Mouse (Mus musculus) layer of hippocampus, adult 18-20 months (tissue): Measurements from ENCODE around the gene Patl2. TPM values are rescaled to one million over a fixed set of nuclear protein-coding genes. Genes with fewer than 3 reads are reported as not detected.

Source experiments
- DNase-seq, 2 experiments: peaks; one replicate each; pipeline ENCODE4 v3.0.0; 2022; ENCODE audit warnings: low spot score in 2 of 2
- total RNA-seq, 2 experiments: library from RNA; stranded (reverse); gene quantifications; 2 replicates each; pipeline ENCODE4 v1.2.3; 2021

Gene Patl2
- total RNA-seq, 2 experiments from 2014 or later: not detected

- DNase-seq: no peak
Observed at GRCm38 (mm10) chr2:122180051-122180822, 5.8 kb downstream of the Patl2 start.

DNA sequence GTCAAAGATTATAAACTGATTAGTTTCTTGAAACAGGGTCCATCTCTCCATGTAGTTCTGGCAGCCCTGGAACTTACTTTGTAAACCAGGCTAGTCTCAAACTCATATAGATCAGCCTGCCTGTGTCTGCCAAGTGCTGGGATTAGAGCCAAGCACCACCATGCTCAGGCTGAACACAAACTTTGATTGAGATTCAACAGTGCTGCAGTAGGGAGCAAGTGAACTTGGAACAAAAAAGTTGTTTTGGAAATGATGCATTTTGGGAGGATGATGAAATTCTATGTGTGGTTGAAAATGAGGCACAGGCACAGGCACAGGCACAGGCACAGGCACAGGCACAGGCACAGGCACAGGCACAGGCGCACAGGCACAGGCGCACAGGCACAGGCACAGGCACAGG lies 13.8 kb downstream of the Patl2 start:
- DNase-seq: peak in 1 of 2 experiments; percentile 20

DNA sequence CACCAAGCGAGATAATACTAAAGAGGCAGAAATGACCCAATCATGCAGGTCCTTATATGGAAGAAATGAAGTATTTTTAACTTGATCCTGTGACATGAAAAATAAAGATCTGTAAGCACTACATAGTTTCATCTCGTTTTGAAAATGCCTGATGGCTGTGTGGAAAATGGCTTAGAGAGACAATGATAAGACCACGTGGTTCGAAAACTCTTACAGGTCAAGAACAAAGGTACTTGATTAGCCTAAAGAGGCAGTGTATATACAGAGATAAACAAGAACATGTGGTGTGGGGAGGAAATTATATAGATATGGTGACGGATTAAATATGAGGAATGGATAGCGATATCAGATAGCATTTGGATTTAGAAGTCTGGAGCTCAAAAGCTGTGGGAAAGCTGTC lies 14.7 kb downstream of the Patl2 start:
- no peak for DNase-seq

DNA sequence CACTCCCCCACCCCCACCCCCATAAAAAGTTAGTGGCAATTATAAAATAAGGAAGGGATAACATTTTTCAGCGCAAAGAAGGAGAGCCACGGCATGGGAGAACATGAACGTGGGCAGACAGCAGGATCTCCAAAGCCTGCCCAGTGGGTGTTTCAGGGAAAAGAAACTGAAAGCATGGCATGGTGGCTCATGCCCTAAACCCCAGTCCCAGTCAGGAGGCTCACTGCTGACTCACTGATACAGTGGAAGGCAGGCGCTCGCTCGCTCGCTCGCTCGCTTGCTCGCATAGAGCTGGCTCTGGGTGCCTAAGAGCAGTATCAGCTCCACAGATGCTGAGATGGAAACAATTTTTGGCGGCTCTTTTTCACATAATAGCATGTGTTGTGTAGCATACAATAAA lies 21.7 kb downstream of the Patl2 start:
- no peak for DNase-seq

GRCm38 (mm10) chr2:122163430-122164195 lies 22.4 kb downstream of the Patl2 start:
- DNase-seq: no peak

DNA sequence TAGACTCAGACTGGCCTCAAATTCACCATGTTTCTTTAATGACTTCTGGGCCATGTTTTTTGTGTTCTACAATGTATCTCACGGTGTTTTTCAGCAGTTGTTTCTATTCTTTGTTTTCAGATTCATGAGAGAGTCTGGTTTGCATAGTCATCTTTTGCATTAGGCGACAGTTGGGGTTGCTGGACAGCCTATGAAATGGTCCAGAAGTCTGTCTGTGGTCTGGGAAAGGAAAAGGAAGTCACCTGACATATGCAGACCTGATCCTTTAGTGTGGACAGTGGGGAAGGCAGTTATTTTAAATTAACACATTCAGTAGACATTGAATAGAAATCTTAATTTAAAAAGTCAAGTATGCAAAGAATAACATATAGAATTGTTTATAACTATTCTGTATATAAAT lies 23.5 kb downstream of the Patl2 start:
- no peak for DNase-seq

GRCm38 (mm10) chr2:122161542-122161941 lies 24.4 kb downstream of the Patl2 start:
- DNase-seq: no peak

DNA sequence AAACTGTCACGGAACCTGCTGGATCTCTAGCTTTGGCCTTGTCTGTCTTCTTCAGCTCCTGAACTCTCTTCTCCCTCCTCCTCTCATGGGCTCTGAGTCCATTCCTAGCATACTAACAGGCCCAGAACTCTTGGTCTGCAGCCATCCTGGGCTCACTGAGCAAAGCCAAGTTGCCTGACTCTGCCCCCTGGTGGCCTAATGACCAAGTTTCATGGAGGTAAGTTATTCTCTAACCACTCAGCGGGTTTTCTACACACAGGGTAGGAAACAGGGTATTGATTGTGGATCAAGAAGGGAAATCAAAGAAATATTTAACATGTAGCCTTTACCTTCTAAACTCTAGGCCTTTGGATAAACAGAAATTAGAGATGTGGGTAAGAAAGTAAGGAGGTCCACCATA lies 25.3 kb downstream of the Patl2 start, which contains the start of gene Trim69:
TSS of gene Trim69 (plus strand) at position 21 of the 400 bp plus-strand sequence.
- DNase-seq: peak; percentile 37 to 84

GRCm38 (mm10) chr2:122159667-122160066 lies 26.3 kb downstream of the Patl2 start:
- DNase-seq: no peak

DNA sequence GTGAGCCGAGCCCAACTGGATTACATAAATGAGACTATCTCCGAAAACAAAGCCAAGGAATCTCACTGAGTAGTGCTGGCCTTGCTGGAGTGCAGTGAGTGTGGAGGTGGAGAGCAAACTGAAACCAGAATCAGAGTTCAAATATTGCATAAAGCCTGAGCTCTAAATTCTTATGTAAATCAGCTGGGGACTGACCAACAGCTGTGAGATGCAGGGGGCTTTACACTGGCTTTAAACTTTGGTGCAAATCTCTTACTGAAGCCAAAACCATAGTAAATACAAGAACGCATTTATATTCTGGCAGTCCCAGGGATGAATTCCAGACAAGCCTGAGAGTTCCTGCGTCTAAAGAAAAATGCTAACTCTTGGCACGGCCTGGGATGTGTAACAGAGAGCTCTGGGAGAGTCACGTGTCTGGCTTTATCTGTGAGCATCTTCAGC lies 27.6 kb downstream of the Patl2 start:
- DNase-seq: no peak

DNA sequence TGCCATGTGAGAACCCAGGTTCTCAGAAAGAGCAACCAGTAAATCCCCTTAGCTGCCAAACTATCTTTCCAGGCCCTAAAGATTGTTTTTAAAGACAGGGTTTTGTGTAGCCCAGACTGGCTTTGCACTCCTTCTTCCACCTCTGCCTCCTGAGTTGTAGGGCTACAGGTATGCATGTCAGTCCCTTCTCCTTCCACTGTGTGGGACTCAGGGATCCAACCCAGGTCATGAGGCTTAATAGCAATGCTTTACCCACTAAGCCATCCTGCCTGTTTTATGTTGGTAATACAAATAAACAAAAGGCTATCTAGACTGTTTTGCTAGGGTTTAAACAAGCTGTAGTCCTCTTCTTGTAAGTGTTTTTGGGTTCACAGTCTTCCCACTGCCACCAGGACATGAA lies 28.4 kb downstream of the Patl2 start:
- no peak for DNase-seq

DNA sequence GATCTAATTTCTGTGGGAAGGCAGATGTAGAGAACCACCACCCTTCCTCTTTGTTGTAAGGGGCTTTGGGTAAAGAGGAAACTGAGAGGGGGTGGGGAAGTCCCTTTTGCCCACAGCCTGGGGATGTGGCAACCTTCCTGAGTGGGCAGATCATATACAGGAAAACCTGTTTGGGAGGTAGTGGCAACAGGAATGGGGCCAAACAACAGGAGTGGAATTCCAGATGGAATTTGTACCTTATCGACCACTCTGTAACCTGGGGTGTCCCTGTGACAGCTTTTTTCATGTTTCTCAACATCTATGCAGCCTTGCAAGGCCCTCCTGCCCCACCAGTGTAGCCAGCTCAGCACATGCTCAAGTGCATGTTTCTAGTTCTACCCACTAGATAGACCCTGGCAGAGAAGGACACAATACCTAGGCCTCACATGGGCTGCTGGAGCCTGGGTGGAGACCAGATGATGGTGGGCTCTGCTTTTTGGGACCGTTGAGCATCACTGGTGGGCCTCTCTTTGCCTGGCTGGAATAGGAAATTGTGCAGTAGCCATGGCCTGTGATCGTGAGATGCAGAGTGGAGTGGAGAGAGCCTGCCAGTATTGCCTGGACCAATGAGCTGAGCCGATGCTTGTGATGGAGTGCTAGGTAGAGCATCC lies 29.8 kb downstream of the Patl2 start:
- no peak for DNase-seq

DNA sequence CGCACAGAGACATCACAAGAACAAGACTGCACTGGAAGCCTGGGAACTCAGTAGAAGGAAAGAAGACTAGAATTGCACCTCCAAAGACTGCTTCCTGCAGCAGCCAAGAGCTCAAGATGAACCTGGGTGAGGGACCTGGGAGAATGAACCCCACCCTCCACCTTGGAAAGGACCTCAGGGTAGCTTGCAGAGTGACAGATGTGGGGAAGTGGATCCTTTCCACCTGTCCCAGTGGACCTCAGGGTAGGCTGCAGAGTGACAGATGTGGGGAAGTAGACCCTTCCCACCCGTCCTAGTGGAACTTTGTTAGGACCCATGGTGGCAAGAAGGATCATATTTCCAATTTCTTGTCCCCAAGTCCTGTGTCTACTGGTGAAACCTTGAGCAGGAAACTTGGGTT lies 30.7 kb downstream of the Patl2 start:
- no peak for DNase-seq

DNA sequence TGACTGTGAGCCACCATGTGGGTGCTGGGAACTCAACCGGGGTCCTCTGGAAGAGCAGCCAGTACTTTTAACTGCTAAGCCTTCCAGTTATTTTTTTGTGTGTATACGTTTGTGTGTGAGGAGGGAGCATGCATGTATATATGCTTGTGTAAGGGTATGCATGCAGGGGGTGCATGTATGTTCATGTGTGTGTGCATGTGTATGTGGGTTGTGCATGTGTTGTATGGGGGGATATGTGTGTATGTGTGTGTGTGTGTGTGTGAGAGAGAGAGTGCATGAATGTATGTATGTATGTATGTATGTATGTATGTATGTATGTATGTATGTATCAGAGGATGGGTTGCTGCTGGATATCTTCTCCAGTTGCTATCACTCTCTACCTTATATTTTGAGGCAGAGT lies 31.5 kb downstream of the Patl2 start:
- no peak for DNase-seq

DNA sequence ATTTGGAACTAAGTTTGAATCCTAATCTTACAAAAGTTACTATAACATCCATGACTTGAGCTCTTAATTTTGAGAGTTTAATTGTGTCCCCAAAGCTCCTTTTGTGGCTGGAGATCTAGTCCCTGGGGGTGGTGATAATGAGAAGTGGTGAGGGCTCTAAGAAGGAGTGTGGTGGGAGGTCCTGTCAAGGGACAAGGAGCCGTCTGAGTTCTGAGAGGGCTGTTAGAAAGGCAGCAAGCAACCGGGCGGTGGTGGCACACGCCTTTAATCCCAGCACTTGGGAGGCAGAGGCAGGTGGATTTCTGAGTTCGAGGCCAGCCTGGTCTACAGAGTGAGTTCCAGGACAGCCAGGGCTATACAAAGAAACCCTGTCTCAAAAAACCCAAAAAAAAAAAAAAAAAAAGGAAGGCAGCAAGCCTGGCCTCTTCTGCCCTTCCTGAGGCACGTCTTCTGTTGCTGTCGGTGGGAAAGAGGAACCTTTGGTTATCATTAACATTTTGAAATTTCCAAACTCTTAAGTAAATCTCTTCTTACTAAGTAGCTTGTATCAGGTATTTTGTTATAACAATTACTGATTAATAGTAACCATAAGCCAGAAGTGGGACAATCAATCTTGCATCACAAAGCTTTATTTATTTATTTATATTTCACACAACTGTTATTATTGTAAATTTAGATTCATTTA lies 32.2 kb downstream of the Patl2 start:
- DNase-seq: no peak

DNA sequence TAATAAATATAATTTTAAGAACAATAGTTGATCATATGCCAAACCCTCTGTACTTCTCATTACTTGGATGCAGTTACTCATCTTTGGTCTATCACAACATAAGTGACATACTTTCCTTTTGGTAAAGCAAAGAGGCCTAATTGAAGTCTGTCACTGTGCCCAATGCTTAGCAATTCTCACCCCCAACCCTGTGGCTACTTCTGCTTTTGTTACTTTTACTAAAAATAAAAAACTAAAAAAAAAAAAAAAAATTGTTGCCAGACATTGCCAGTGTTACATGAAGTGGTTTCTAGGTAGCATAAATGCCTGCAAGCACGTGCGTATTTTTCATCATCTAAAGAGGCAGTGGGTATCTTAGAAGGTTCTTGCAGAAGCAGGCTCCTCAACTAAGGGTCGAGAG lies 33.1 kb downstream of the Patl2 start:
- no peak for DNase-seq

DNA sequence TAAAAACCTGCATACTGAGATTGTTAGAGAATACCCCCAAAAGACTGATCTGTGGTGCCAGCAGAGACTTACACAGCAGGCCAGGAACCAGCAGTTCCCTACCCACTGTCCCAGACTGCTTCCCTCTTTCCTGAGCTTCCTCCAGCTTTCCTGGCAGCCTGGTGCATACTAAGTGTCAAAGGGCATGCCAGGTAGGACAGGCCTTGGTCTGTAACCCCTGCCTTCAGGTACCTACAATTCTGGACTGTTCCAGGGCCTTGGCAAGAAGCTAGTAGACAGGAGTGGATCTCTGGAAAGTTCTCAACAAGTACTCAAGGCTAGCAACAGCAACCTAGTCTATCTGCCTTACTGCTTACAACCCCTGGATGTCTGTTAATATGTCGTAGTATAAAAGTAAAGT lies 34.8 kb downstream of the Patl2 start:
- DNase-seq: no peak

DNA sequence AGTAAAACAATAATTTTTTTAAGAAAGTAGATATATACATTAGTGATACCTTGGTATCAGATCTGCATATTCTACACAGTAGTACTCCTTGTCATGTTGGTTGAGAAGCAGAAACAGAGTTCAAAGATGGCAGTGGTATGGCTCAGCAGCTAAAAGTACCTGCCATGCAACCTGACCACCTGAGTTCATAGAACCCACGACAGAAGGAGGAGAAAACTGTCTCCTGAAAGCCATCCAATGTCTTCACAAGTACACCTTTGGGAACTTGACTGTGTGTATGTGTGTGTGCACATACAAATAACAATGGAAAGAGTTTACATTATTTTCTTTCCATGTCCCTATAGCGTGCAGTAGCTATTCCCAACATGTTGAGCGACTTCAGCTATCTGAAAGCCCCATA lies 36.3 kb downstream of the Patl2 start:
- no peak for DNase-seq

GRCm38 (mm10) chr2:122149316-122149715 lies 36.7 kb downstream of the Patl2 start:
- DNase-seq: no peak

GRCm38 (mm10) chr2:122148242-122148917 lies 37.6 kb downstream of the Patl2 start:
- DNase-seq: peak in 1 of 2 experiments; percentile 38
